Mouse (Mus musculus): ENCODE results near the gene Ccdc24.

DNA sequence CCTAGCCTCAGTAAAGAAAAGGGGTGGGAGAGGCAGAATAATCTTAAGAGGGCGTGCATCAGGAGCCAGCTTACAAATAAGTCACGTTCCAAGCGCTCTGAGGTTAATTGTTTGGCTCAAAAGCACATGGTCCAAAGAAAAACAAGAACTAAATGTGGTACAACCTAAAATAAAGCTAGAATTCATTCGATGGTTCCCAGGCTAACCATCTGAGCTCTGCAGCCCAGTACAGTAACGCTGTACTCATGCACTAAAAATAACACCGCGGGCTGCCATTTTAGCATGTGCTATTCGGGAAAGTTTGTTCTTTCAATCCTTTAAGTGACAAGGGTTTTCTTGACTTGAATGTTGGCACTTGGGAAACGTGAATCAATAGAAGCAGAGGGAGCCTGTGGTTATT lies 11.8 kb downstream of the Ccdc24 start:
- no peak for TF ChIP-seq CTCF (IDR thresholded peaks at IDR 0.05; ENCODE audit: control insufficient read depth, insufficient read depth, insufficient replicate concordance, low read depth, low read length)
- no peak for TF ChIP-seq POLR2A (IDR thresholded peaks at IDR 0.05; ENCODE audit: control insufficient read depth, low read depth, low read length)
